Mouse (Mus musculus): ENCODE data around the gene Cd68. TPM values are rescaled to one million over a fixed set of nuclear protein-coding genes. Genes with fewer than 3 reads are reported as not detected.
"Not testable (repeated sequence)": the region's sequence is repeated elsewhere in the genome, so short reads cannot be mapped to it uniquely, and the experiment has no call there.

Gene Cd68
- polyA plus RNA-seq, 1 experiment, result 20.5 TPM

DNA sequence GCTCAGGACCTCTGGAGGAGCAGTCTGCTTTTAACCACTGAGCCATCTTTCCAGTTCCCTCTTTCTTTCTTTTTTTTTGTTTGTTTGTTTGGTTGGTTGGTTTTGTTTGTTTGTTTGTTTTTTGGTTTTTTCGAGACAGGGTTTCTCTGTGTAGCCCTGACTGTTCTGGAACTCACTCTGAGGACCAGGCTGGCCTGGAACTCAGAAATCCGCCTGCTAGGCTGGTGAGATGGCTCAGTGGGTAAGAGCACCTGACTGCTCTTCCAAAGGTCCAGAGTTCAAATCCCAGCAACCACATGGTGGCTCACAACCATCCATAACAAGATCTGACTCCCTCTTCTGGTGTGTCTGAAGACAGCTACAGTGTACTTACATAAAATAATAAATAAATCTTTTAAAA lies 41.6 kb downstream of the Cd68 start:
- DNase-seq (ENCODE audit: low spot score), result not testable (repeated sequence)

DNA sequence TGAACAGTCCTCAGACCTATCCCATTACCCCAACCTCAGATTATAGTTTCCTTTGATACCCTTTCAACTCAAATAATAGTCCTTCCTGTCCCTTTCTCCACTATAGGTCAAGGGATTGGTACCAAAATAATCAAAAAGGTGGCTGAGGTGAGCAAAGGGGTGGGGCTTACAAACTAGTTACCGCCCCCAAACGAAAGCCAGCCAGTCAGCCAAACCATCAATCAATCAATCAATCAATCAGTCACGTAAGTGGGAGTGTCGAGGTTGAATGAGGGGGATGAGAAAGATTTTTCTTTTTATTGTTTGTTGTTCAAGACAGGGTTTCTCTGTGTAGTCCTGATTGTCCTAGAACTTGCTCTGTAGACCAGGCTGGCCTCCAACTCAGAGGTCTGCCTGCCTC lies 42.9 kb downstream of the Cd68 start:
- DNase-seq (ENCODE audit: low spot score), result no peak

DNA sequence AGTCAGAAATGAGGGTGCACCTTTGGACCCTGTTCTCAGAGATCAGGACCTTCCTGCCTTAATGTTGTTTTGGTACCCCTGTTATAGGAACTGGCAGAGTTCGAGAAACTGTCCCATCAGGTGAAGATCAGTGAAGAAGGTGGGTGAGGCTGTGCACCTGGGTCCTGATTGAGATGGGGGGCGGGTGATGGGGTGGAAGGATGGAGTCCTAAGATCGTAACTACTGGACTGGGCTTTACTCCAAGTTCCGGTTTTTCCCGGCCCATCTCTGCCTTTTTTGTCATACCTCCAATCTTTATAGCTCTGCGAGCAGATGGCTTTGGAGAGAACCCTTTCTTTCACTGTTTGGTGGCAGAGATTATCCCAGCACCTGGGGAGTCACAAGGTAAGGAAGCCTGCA lies 43.5 kb downstream of the Cd68 start:
- no peak for DNase-seq (ENCODE audit: low spot score)

DNA sequence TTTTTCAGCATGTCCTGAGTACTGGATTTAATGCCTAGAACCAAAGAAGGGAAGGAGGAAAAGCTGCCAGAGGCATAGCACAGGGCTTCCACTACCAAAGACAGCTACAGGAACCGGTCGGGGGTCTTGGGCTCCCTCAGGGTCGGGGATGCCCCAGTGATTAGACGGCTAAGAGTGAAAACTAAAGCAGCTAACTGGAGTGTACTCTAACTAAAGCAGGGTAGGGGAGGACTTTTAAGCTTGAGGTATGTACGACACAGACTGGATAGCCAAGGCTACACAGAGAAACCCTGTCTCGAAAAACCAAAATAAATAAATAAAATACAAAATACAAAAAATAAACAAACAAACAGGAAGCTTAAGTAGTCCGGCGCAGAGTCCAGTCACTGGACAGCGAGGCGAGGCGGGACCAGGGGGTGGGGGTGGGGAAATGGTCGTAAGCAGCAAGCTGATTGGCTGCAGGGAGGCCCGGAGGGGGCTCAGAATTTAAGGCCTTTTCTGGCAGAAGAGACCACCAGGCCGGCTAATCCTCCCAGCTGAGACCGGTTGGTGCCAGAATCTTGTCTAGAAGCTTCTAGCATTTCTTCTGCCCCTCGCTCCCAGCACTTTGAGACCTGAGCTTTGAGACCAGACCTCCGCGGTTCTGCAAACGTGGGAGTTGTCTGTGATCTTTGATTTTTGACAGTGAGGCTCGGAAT lies 44.2 kb downstream of the Cd68 start, which contains the start of gene Sat2:
Gene Sat2, plus strand, starts transcription at position 454 of the 698 bp plus-strand sequence.
- peak; percentile 42 for DNase-seq (ENCODE audit: low spot score)

DNA sequence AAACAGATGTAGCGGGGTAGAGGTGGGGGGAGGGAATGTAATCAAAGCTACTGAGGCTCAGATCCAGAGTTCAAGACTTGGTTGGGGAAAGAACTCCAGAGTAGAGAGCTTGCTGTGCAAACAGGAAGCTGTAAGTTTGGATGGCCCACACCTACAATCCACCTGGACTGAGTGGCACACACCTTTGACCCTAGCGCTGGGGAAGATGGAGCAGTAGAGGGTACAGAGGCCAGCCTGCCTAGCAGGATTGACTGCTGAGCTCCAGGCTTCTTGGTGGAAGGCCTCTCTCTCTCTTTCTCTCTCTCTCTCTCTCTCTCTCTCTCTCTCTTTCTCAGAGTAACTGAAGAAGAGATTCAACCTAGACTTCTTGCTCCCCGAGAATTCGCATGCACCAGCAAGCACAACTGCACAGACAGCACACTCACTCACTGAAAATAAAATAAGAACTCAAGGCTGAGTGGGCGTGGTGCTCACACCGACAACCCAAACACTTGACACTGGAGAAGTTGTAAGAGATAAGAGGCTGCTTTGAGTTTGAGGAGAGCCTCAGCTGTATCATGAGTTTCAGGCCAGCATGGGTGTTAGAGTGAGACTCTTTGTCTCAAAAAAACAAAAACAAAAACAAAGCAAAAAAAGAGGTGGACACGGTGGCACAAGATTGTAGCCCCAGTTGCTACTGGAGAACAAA lies 45.4 kb downstream of the Cd68 start:
- no peak for DNase-seq (ENCODE audit: low spot score)

DNA sequence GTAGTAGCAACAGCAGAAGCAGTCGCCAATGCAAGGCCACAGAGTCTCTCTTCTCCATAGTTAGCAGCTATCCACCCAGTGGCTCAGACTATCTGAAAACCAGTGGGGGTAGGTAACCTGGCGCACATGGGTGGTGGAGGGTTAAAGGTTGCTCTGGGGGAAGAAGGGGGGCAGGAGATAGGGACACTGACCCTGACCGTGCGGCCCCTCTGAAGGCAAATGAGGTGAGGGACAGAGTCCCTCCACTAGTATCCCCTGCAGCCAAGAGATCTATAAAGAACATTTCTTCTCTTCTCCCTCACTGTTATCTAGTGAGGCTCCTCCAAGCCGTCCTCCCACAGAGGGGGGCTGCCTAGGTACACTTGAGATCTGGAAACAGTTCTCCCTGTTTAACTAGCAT lies 48.1 kb downstream of the Cd68 start, which contains the start of gene Shbg:
Gene Shbg, minus strand, starts transcription at position 101 of the 400 bp plus-strand sequence.
- no peak for DNase-seq (ENCODE audit: low spot score)

DNA sequence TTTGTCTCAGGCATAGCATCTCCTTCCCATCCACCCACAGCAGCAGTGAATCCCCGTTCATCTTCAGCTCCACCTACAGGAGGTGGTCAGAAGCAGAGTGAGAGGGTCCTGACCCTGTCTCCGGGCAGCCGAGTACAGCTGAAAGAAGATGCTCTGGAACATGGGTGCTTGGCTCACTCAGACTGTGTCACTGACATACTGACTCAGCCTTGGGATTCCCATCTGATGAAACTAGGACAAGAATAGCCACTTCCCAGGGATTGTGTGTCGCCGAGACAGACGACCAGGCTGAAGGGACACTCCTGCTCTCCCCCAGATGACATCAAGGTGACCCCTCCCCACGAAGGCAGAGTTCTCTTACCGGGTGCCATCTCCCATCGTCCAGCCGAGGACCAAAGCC lies 49.2 kb downstream of the Cd68 start:
- DNase-seq (ENCODE audit: low spot score), result no peak

DNA sequence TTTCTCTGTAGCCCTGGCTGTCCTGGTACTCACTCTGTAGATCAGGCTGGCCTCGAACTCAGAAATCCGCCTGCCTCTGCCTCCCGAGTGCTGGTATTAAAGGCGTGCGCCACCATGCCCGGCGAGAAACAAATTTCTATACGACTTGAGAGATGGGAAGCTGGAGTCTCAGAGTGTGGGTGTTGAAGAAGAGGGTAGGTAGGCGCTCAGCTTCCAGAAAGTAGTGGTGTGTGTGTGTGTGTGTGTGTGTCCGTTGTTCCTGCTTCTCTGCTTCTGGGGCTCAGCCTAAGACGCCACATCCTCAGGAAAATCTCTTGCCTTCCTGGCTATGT lies 51.7 kb downstream of the Cd68 start:
- not testable (repeated sequence) for DNase-seq (ENCODE audit: low spot score)

Other genes starting within 250 kb of the Cd68 start
- gene Dnah2, start 117.0 kb downstream of the Cd68 start, polyA plus RNA-seq (2012; rRNA removed), result 0.19 and 0.22 TPM in 2 replicates
- 0.99 and 1.1 TPM in 2 replicates for gene Efnb3, start 105.9 kb downstream of the Cd68 start, polyA plus RNA-seq (2012; rRNA removed)
- 7.2 and 7.3 TPM in 2 replicates for gene Wrap53, start 85.9 kb downstream of the Cd68 start, polyA plus RNA-seq (2012; rRNA removed)
- gene Trp53, start 85.8 kb downstream of the Cd68 start, polyA plus RNA-seq (2012; rRNA removed), result 77.8 and 85.8 TPM in 2 replicates
- gene Atp1b2, start 60.2 kb downstream of the Cd68 start, polyA plus RNA-seq (2012; rRNA removed), result 23.5 and 46.2 TPM in 2 replicates
- gene Shbg, start 48.2 kb downstream of the Cd68 start, polyA plus RNA-seq (2012; rRNA removed), result not detected in 2 replicates
- gene Sat2, start 44.1 kb downstream of the Cd68 start, polyA plus RNA-seq (2012; rRNA removed), result 18.4 and 19.5 TPM in 2 replicates
- 74.8 and 85.8 TPM in 2 replicates for gene Fxr2, start 33.2 kb downstream of the Cd68 start, polyA plus RNA-seq (2012; rRNA removed)
- 33.7 and 43.5 TPM in 2 replicates for gene Sox15, start 10.8 kb downstream of the Cd68 start, polyA plus RNA-seq (2012; rRNA removed)
- 62.0 and 86.7 TPM in 2 replicates for gene Mpdu1, start 3.5 kb downstream of the Cd68 start, polyA plus RNA-seq (2012; rRNA removed)
- 461 and 554 TPM in 2 replicates for gene Eif4a1, start 6.3 kb upstream of the Cd68 start, polyA plus RNA-seq (2012; rRNA removed)
- gene Senp3, start 15.9 kb upstream of the Cd68 start, polyA plus RNA-seq (2012; rRNA removed), result 83.4 and 108 TPM in 2 replicates
- 5.1 and 6.8 TPM in 2 replicates for gene Tnfsf13, start 19.6 kb upstream of the Cd68 start, polyA plus RNA-seq (2012; rRNA removed)
- 85.4 and 87.0 TPM in 2 replicates for gene Tnfsf12, start 29.7 kb upstream of the Cd68 start, polyA plus RNA-seq (2012; rRNA removed)
- gene Tnfsfm13, start 29.9 kb upstream of the Cd68 start, polyA plus RNA-seq (2012; rRNA removed), result 10.0 and 10.3 TPM in 2 replicates
- gene Polr2a, start 92.5 kb upstream of the Cd68 start, polyA plus RNA-seq (2012; rRNA removed), result 9.4 and 24.4 TPM in 2 replicates
- 0.07 TPM in 1 of 2 replicates, not detected in the other for gene Slc35g3, start 95.8 kb upstream of the Cd68 start, polyA plus RNA-seq (2012; rRNA removed)
- gene Zbtb4, start 99.8 kb upstream of the Cd68 start, polyA plus RNA-seq (2012; rRNA removed), result 35.6 and 46.1 TPM in 2 replicates
- gene Chrnb1, start 129.8 kb upstream of the Cd68 start, polyA plus RNA-seq (2012; rRNA removed), result 15.6 and 25.0 TPM in 2 replicates
- gene Fgf11, start 135.7 kb upstream of the Cd68 start, polyA plus RNA-seq (2012; rRNA removed), result 6.3 and 7.2 TPM in 2 replicates
- gene Tmem102, start 139.5 kb upstream of the Cd68 start, polyA plus RNA-seq (2012; rRNA removed), result 11.5 and 13.2 TPM in 2 replicates
- not detected in 2 replicates for gene Gm39566, start 149.1 kb upstream of the Cd68 start, polyA plus RNA-seq (2012; rRNA removed)
- not detected in 2 replicates for gene Spem2, start 152.3 kb upstream of the Cd68 start, polyA plus RNA-seq (2012; rRNA removed)
- 0.55 and 0.71 TPM in 2 replicates for gene Spem1, start 156.0 kb upstream of the Cd68 start, polyA plus RNA-seq (2012; rRNA removed)
- 18.3 and 27.7 TPM in 2 replicates for gene Nlgn2, start 171.6 kb upstream of the Cd68 start, polyA plus RNA-seq (2012; rRNA removed)
- 202 and 261 TPM in 2 replicates for gene Tmem256, start 172.4 kb upstream of the Cd68 start, polyA plus RNA-seq (2012; rRNA removed)
- 104 and 110 TPM in 2 replicates for gene Plscr3, start 180.2 kb upstream of the Cd68 start, polyA plus RNA-seq (2012; rRNA removed)
- 15.2 and 15.4 TPM in 2 replicates for gene Tnk1, start 192.6 kb upstream of the Cd68 start, polyA plus RNA-seq (2012; rRNA removed)
- not detected in 2 replicates for gene Tmem95, start 211.9 kb upstream of the Cd68 start, polyA plus RNA-seq (2012; rRNA removed)
- 11.8 and 13.8 TPM in 2 replicates for gene Kctd11, start 215.3 kb upstream of the Cd68 start, polyA plus RNA-seq (2012; rRNA removed)
- gene Acap1, start 229.4 kb upstream of the Cd68 start, polyA plus RNA-seq (2012; rRNA removed), result 2.0 and 2.5 TPM in 2 replicates
- 1.1 and 1.3 TPM in 2 replicates for gene 2810408A11Rik, start 234.8 kb upstream of the Cd68 start, polyA plus RNA-seq (2012; rRNA removed)
- gene Neurl4, start 234.9 kb upstream of the Cd68 start, polyA plus RNA-seq (2012; rRNA removed), result 43.4 and 47.8 TPM in 2 replicates
- 56.3 and 63.2 TPM in 2 replicates for gene Gps2, start 247.7 kb upstream of the Cd68 start, polyA plus RNA-seq (2012; rRNA removed)